Mouse (Mus musculus): Measurements from ENCODE around the gene C1s1.
"Not testable (repeated sequence)": the region's sequence is repeated elsewhere in the genome, so short reads cannot be mapped to it uniquely, and the experiment has no call there.

DNA sequence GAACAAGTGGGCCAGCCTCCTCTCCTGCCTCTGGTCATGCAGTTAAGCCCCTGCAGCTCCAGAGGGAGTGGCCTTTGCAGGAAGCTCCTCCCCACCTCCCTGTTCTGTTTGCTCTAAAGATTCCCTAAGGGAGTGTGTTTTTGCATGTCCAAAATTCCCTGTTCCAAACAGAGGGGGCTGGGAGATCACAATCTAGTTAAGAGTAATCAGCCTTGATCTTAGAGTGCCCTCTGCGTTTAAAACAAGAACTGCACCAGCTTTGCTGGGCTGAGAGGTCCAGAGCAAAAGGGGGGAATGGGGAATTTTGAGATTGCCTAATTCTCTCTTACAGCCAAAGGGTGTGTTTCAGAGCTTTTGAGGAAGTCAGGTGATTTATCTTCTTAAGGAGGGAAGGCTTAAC is at the start of gene C1s1:
- TF ChIP-seq CTCF (conservative IDR thresholded peaks at IDR 0.05 in 1 of 2, IDR thresholded peaks at IDR 0.05 in 1 of 2; ENCODE audit: low read depth in 2 of 2, low read length in 2 of 2): peak; percentile 50 to 64
- not testable (repeated sequence) for TF ChIP-seq ZKSCAN1 (IDR thresholded peaks at IDR 0.05; ENCODE audit: borderline replicate concordance, low read depth, low read length); E2F4 (IDR thresholded peaks at IDR 0.05; ENCODE audit: insufficient replicate concordance, low read depth, low read length); POLR2A (IDR thresholded peaks at IDR 0.05; ENCODE audit: low read depth, low read length); HCFC1 (IDR thresholded peaks at IDR 0.05; ENCODE audit: low read depth, low read length); EP300 (IDR thresholded peaks at IDR 0.05; ENCODE audit: low read length); CHD2 (IDR thresholded peaks at IDR 0.05; ENCODE audit: low read length); POLR2AphosphoS2 (IDR thresholded peaks at IDR 0.05; ENCODE audit: low read depth, low read length)

Data from CH12.LX (cell line).